Mouse (Mus musculus) liver, postnatal 0 days (tissue): ENCODE results near the gene Armc8.

Experiments
- CTCF ChIP-seq: sonication (generic); IDR thresholded peaks from 2 replicates; pipeline ENCODE4 v1.5.1; 2016; ENCODE audit warnings: antibody characterized with exemption, low read depth
- EP300 ChIP-seq: IDR thresholded peaks from 2 replicates; pipeline ENCODE4 v1.6.1; 2016; ENCODE audit warnings: antibody characterized with exemption, low read depth, mild to moderate bottlenecking

- no peak for TF ChIP-seq CTCF
- no peak for TF ChIP-seq EP300
These were observed 89.5 kb downstream of the Armc8 start for GRCm38 (mm10) chr9:99479181-99479711.
